Mouse (Mus musculus): Measurements from ENCODE around the gene Gm11238. TPM values are rescaled to one million over a fixed set of nuclear protein-coding genes. Genes with fewer than 3 reads are reported as not detected.

Gm11238 gene
- not detected for total RNA-seq (2023)

DNA sequence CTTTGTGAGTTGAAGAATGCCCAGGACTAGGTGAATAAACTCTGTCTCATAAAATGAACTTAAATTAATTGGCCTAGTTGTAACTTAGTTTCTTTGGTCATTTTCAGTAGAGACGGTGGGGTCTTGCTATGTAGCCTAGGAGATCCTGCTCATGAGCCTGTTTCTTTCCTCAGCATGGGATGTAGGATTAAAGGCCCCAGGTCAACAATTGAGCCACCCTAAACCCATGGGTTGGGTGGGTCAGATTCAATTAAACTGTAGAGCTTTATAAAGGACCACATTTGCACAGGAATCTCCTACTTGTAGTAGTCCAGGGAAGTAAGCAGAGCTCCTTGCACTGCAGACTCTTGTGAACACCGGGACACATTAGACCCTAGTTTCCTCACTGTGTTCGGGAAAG, at the start of gene Gm11238:
Gm11238 (plus strand) TSS at position 301 of the 400 bp plus-strand sequence.

DNA sequence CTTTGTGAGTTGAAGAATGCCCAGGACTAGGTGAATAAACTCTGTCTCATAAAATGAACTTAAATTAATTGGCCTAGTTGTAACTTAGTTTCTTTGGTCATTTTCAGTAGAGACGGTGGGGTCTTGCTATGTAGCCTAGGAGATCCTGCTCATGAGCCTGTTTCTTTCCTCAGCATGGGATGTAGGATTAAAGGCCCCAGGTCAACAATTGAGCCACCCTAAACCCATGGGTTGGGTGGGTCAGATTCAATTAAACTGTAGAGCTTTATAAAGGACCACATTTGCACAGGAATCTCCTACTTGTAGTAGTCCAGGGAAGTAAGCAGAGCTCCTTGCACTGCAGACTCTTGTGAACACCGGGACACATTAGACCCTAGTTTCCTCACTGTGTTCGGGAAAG, 15.0 kb downstream of the Gm11238 start, which contains the start of gene Gm11237:
Gm11237 (plus strand) TSS at position 301 of the 400 bp plus-strand sequence.

GRCm38 (mm10) chr4:73637821-73638220, 30.1 kb downstream of the Gm11238 start, which contains the start of gene Gm11236:
Gene Gm11236 (plus strand): TSS chr4:73638121.

DNA sequence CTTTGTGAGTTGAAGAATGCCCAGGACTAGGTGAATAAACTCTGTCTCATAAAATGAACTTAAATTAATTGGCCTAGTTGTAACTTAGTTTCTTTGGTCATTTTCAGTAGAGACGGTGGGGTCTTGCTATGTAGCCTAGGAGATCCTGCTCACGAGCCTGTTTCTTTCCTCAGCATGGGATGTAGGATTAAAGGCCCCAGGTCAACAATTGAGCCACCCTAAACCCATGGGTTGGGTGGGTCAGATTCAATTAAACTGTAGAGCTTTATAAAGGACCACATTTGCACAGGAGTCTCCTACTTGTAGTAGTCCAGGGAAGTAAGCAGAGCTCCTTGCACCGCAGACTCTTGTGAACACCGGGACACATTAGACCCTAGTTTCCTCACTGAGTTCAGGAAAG, 60.4 kb downstream of the Gm11238 start, which contains the start of gene Gm11239:
Gm11239 (plus strand) TSS at position 301 of the 400 bp plus-strand sequence.

DNA sequence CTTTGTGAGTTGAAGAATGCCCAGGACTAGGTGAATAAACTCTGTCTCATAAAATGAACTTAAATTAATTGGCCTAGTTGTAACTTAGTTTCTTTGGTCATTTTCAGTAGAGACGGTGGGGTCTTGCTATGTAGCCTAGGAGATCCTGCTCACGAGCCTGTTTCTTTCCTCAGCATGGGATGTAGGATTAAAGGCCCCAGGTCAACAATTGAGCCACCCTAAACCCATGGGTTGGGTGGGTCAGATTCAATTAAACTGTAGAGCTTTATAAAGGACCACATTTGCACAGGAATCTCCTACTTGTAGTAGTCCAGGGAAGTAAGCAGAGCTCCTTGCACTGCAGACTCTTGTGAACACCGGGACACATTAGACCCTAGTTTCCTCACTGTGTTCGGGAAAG, 75.5 kb downstream of the Gm11238 start, which contains the start of gene Gm428:
Gm428 (plus strand) TSS at position 301 of the 400 bp plus-strand sequence.

Other genes with a start within 250 kb of the Gm11238 start
- gene Gm11487, start 202.8 kb upstream of the Gm11238 start, total RNA-seq (2023), result not detected
- gene Gm11237, start 15.1 kb downstream of the Gm11238 start, total RNA-seq (2023), result not detected
- not detected for gene Gm11236, start 30.2 kb downstream of the Gm11238 start, total RNA-seq (2023)
- not detected for gene Gm11239, start 60.5 kb downstream of the Gm11238 start, total RNA-seq (2023)
- gene Gm428, start 75.6 kb downstream of the Gm11238 start, total RNA-seq (2023), result not detected
- not detected for gene Rasef, start 183.1 kb downstream of the Gm11238 start, total RNA-seq (2023)

All from T-cell, adult 66 days (primary cell).